Mouse (Mus musculus) bone marrow, adult 2 months (tissue): ENCODE data around the gene Elmo2. TPM values are rescaled to one million over a fixed set of nuclear protein-coding genes. Genes with fewer than 3 reads are reported as not detected.

Source experiments
- H3K27ac ChIP-seq: fragments of 200-500 bp; 2 replicates; pipeline ENCODE4 v1.5.1; 2012; ENCODE audit warnings: low read depth, mild to moderate bottlenecking, control low read depth, inconsistent platforms, low read length; ENCODE audit not compliant: control insufficient read depth, poor library complexity, insufficient read depth
- H3K4me1 ChIP-seq: fragments of 200-500 bp; 2 replicates; pipeline ENCODE4 v1.6.1; 2011; ENCODE audit warnings: low read length; ENCODE audit not compliant: control insufficient read depth, insufficient read depth
- H3K4me3 ChIP-seq: fragments of 200-500 bp; replicated peaks from 2 replicates; pipeline ENCODE3; 2011; ENCODE audit warnings: mild to moderate bottlenecking, low read depth, low read length, control low read depth; ENCODE audit not compliant: control insufficient read depth
- CTCF ChIP-seq: fragments of 200-500 bp; IDR thresholded peaks from 2 replicates; pipeline ENCODE4 v1.5.1; 2011; ENCODE audit warnings: low read length, control low read depth; ENCODE audit not compliant: control insufficient read depth, insufficient read depth
- POLR2A ChIP-seq: fragments of 200-500 bp; IDR thresholded peaks from 2 replicates; pipeline ENCODE4 v1.6.1; 2011; ENCODE audit warnings: low read depth, mild to moderate bottlenecking, control low read depth, low read length, borderline replicate concordance; ENCODE audit not compliant: control insufficient read depth
- WGBS: fragments of 180-500 bp; shearing (Covaris S2); methylation state at CpG from one replicate; pipeline ENCODE4 v1.1.7; 2018; 5-methylcytosine and 5-hydroxymethylcytosine counted together
- polyA plus RNA-seq: library from polyadenylated mRNA; stranded (reverse); fragments of >200 nt; gene quantifications from 2 replicates; pipeline ENCODE4 v1.2.4, GENCODE M21; 2011; ENCODE audit warnings: low replicate concordance; ENCODE audit not compliant: missing spikeins, insufficient read depth, insufficient read length

The Elmo2 gene
- polyA plus RNA-seq, 1 experiment: 29.8 TPM

- 10% methylated on average over 7 of the region's 7 CpGs for WGBS
- H3K4me3 ChIP-seq: no peak overlapping the region
- TF ChIP-seq POLR2A: no peak
- no peaks in the 10 kb centered on the region; the same call in 1 of the 2 replicates for H3K4me1 ChIP-seq
- no peak overlapping the region for H3K27ac ChIP-seq
Measured at GRCm38 (mm10) chr2:165270858-165271257, 55.4 kb downstream of the Elmo2 start.

- WGBS: 34% methylated on average over 12 of the region's 12 CpGs
- no peak overlapping the region for H3K27ac ChIP-seq
- no peak overlapping the region for H3K4me3 ChIP-seq
- H3K4me1 ChIP-seq: no peaks in the 10 kb centered on the region; the same call in 1 of the 2 replicates
- TF ChIP-seq CTCF (no peak), POLR2A (no peak)
Measured at GRCm38 (mm10) chr2:165266739-165267138, 59.5 kb downstream of the Elmo2 start.

- Histone ChIP-seq H3K27ac (no peak overlapping the region), H3K4me1 (no peaks in the 10 kb centered on the region), H3K4me3 (no peak overlapping the region)
- WGBS: 53% methylated on average over 7 of the region's 7 CpGs
- TF ChIP-seq CTCF (no peak), POLR2A (no peak)
Measured at GRCm38 (mm10) chr2:165263861-165264260, 62.4 kb downstream of the Elmo2 start.

GRCm38 (mm10) chr2:165262274-165262990 is 63.8 kb downstream of the Elmo2 start:
- H3K4me1 ChIP-seq: no peaks in the 10 kb centered on the region
- H3K4me3 ChIP-seq: no peak overlapping the region
- no peak overlapping the region for H3K27ac ChIP-seq
- WGBS: 44% methylated on average over 18 of the region's 18 CpGs
- TF ChIP-seq POLR2A (no peak), CTCF (no peak)

- no peak overlapping the region for H3K4me3 ChIP-seq
- 60% methylated on average over 8 of the region's 8 CpGs for WGBS
- TF ChIP-seq CTCF: no peak
- no peak for TF ChIP-seq POLR2A
Measured at GRCm38 (mm10) chr2:165259859-165260258, 66.4 kb downstream of the Elmo2 start.

GRCm38 (mm10) chr2:165258321-165258720 is 68.0 kb downstream of the Elmo2 start:
- no peak overlapping the region for H3K27ac ChIP-seq
- WGBS: 83% methylated on average over 6 of the region's 6 CpGs
- H3K4me1 ChIP-seq: no peaks in the 10 kb centered on the region
- no peak overlapping the region for H3K4me3 ChIP-seq
- TF ChIP-seq POLR2A (no peak), CTCF (no peak)

More at GRCm38 (mm10) chr2:165259859-165260258, 66.4 kb downstream of the Elmo2 start:
- Histone ChIP-seq H3K4me1 (no peaks in the 10 kb centered on the region), H3K27ac (no peak overlapping the region)

GRCm38 (mm10) chr2:165257151-165257834 is 69.0 kb downstream of the Elmo2 start:
- WGBS: 67% methylated on average over 11 of the region's 11 CpGs
- Histone ChIP-seq H3K4me3 (no peak overlapping the region), H3K4me1 (no peaks in the 10 kb centered on the region), H3K27ac (no peak overlapping the region)
- TF ChIP-seq POLR2A (no peak), CTCF (no peak)

GRCm38 (mm10) chr2:165256213-165256612 is 70.1 kb downstream of the Elmo2 start:
- H3K4me3 ChIP-seq: no peak overlapping the region
- WGBS: 80% methylated on average over 10 of the region's 10 CpGs
- no peaks in the 10 kb centered on the region for H3K4me1 ChIP-seq
- no peak for TF ChIP-seq POLR2A
- no peak for TF ChIP-seq CTCF
- no peak overlapping the region for H3K27ac ChIP-seq
